Mouse (Mus musculus) CH12.LX (cell line): Measurements from ENCODE around the gene Map2k5.

Source experiments
- CHD1 ChIP-seq: IDR thresholded peaks from 2 replicates; pipeline ENCODE4 v1.6.1; 2012; ENCODE audit warnings: low read depth, low read length, improper control_type of control experiment, inconsistent platforms
- CTCF ChIP-seq, 2 experiments: IDR thresholded peaks in 1 of 2; conservative IDR thresholded peaks in 1 of 2; 2 replicates each; pipeline ENCODE4 v1.5.1; 2011 to 2012; ENCODE audit warnings: low read depth in 2 of 2, low read length in 2 of 2, improper control_type of control experiment in 1 of 2, inconsistent platforms in 1 of 2, mild to moderate bottlenecking in 1 of 2, moderate library complexity in 1 of 2
- ELF1 ChIP-seq: IDR thresholded peaks from 2 replicates; pipeline ENCODE4 v1.6.1; 2014; ENCODE audit warnings: low read depth, mild to moderate bottlenecking, inconsistent platforms, low read length, improper control_type of control experiment
- EP300 ChIP-seq: IDR thresholded peaks from 2 replicates; pipeline ENCODE4 v1.6.1; 2011; ENCODE audit warnings: low read length, improper control_type of control experiment
- IRF4 ChIP-seq: IDR thresholded peaks from 2 replicates; pipeline ENCODE4 v1.6.1; 2014; ENCODE audit warnings: low read depth, mild to moderate bottlenecking, inconsistent platforms, low read length, improper control_type of control experiment
- MAFK ChIP-seq: IDR thresholded peaks from 2 replicates; pipeline ENCODE4 v1.6.1; 2011; ENCODE audit warnings: low read length, improper control_type of control experiment; ENCODE audit not compliant: insufficient replicate concordance
- MXI1 ChIP-seq: IDR thresholded peaks from 2 replicates; pipeline ENCODE4 v1.6.1; 2011; ENCODE audit warnings: mild to moderate bottlenecking, low read depth, low read length, improper control_type of control experiment
- MYC ChIP-seq: IDR thresholded peaks from 2 replicates; pipeline ENCODE4 v1.6.1; 2011; ENCODE audit warnings: low read depth, mild to moderate bottlenecking, improper control_type of control experiment, low read length
- POLR2A ChIP-seq: IDR thresholded peaks from 2 replicates; pipeline ENCODE4 v1.6.1; 2011; ENCODE audit warnings: low read depth, mild to moderate bottlenecking, improper control_type of control experiment, low read length
- ZNF384 ChIP-seq: IDR thresholded peaks from 2 replicates; pipeline ENCODE4 v1.6.1; 2012; ENCODE audit warnings: low read depth, low read length, improper control_type of control experiment, inconsistent platforms

DNA sequence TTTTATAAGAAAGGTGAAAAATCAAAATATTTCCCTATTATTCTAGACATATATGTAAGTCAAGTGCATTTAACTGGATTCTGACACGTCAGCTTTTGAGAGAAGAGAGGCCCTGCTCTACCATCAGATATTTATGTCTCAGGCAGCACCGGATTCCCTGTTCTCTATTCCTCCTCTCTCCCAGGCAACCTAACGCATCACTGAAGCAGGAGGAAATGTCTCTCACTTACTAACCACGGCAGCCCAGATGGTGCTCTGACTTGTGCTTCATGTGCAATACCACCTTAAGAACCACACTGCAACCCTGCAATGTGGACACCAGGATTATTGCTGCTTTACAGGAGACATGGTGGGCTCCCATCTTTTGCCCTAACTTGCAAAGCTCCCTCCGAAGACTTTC is 18.7 kb downstream of the Map2k5 start:
- TF ChIP-seq MAFK (no peak), EP300 (no peak), CTCF (conservative IDR thresholded peaks at IDR 0.05 in 1 of 2, IDR thresholded peaks at IDR 0.05 in 1 of 2; ENCODE audit: low read depth in 2 of 2, low read length in 2 of 2) (no peak), ELF1 (no peak), ZNF384 (no peak), MXI1 (no peak), IRF4 (no peak), CHD1 (no peak), POLR2A (no peak), MYC (no peak)
